Mouse (Mus musculus) induced T-regulatory cell, adult 2 months (primary cell): ENCODE results near the gene Fstl3.

Experiments used
- DNase-seq: peaks from one replicate; pipeline ENCODE4 v3.0.0-alpha.2; 2012; ENCODE audit warnings: low read depth

Fstl3 gene

GRCm38 (mm10) chr10:79788386-79789158 is 11.5 kb downstream of the Fstl3 start:
- DNase-seq = peak; percentile 90

- no peak for DNase-seq
Observed at GRCm38 (mm10) chr10:79789581-79789980, 12.5 kb downstream of the Fstl3 start.

- no peak for DNase-seq
Observed at GRCm38 (mm10) chr10:79790861-79791260, 13.8 kb downstream of the Fstl3 start, which contains the start of gene Prss57. Prss57 (minus strand) TSS chr10:79790961.

GRCm38 (mm10) chr10:79792339-79793040 is 15.4 kb downstream of the Fstl3 start:
- DNase-seq = no peak

- peak; percentile 85 for DNase-seq
Observed at GRCm38 (mm10) chr10:79793051-79793737, 16.1 kb downstream of the Fstl3 start, which contains the start of gene Palm. Palm (plus strand) TSS chr10:79793572.

- DNase-seq = no peak
Observed at GRCm38 (mm10) chr10:79793738-79794490, 16.8 kb downstream of the Fstl3 start.

GRCm38 (mm10) chr10:79794491-79794931 is 17.4 kb downstream of the Fstl3 start:
- no peak for DNase-seq

- no peak for DNase-seq
Observed at GRCm38 (mm10) chr10:79795905-79796304, 18.8 kb downstream of the Fstl3 start.

GRCm38 (mm10) chr10:79797326-79797725 is 20.3 kb downstream of the Fstl3 start:
- DNase-seq = no peak

GRCm38 (mm10) chr10:79798289-79798928 is 21.3 kb downstream of the Fstl3 start:
- no peak for DNase-seq

- no peak for DNase-seq
Observed at GRCm38 (mm10) chr10:79800508-79800907, 23.4 kb downstream of the Fstl3 start.

GRCm38 (mm10) chr10:79801837-79802236 is 24.8 kb downstream of the Fstl3 start:
- DNase-seq = no peak

GRCm38 (mm10) chr10:79802331-79802971 is 25.4 kb downstream of the Fstl3 start:
- no peak for DNase-seq

GRCm38 (mm10) chr10:79803716-79804323 is 26.7 kb downstream of the Fstl3 start:
- DNase-seq = no peak

GRCm38 (mm10) chr10:79805636-79806035 is 28.6 kb downstream of the Fstl3 start:
- DNase-seq = no peak

- no peak for DNase-seq
Observed at GRCm38 (mm10) chr10:79806331-79806730, 29.3 kb downstream of the Fstl3 start.

GRCm38 (mm10) chr10:79806972-79807371 is 29.9 kb downstream of the Fstl3 start:
- DNase-seq = no peak

GRCm38 (mm10) chr10:79807826-79808225 is 30.8 kb downstream of the Fstl3 start:
- DNase-seq = no peak

GRCm38 (mm10) chr10:79808728-79809127 is 31.7 kb downstream of the Fstl3 start:
- DNase-seq = no peak
